ENCODE assay signal across 18 mouse cellular contexts in the genomic region with DNA sequence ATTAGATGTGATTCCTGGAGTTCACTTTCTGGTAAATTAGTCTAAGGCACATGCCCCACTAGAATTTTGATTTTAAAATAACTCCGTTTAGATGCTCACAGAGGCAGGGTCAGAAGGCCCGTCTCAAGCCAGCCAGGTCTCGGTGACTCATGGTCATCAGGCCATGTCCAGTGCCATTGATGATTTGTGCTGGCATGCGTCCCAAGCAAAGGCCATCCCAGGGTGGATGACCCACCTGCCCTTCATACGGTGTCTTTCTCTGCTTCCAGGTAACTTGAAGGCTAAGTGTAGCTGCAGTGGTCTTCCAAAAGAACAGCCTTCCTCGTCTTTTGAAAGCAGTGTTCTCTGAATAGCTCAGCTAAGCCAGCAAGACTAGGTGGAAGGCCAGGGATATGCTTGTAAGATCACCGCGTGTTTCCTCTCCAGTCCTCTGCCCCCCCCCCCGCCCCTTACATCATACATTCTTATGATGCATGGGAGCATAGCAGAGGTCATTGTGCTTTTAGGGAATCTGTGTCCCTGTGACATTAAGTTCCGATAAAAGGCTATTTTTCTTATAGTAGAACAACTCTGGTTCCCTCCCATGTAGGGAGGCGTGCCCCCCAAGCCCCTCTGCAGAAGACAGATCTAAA.
DNase-seq lines count a peak whose midpoint lies in the region; ATAC-seq and TF ChIP-seq lines count a peak whose summit lies in the region.
"Had no signal": no experiment of that assay in that cellular context is flagged by ENCODE, and none has a peak within 500 bp of the region (broad histone marks: within the 10 kb centered on the region; RNA-seq: fewer than 3 reads in every experiment).

No protein-coding gene starts in this region.

- no peaks in the 10 kb centered on the region for H3K36me3 ChIP-seq in hindbrain, embryonic 13.5 days
- H3K36me3 ChIP-seq in hindbrain, embryonic 11.5 days (ENCODE audit: control insufficient read depth, insufficient read depth, low read length), result no peaks in the 10 kb centered on the region
- no peaks in the 10 kb centered on the region for H3K36me3 ChIP-seq in midbrain, postnatal 0 days (ENCODE audit: insufficient read depth, low read length)
- H3K36me3 ChIP-seq in midbrain, embryonic 15.5 days (replicated peaks), result no peaks in the 10 kb centered on the region
- no peaks in the 10 kb centered on the region for H3K36me3 ChIP-seq in neural tube, embryonic 15.5 days
- H3K36me3 ChIP-seq: heart, embryonic 10.5 days; liver, embryonic 13.5 days had no signal

- peaks cover 18% of the 10 kb centered on the region for H3K4me1 ChIP-seq in cerebellum, adult 2 months (ENCODE audit: control insufficient read depth, insufficient read depth, low read length)
- H3K4me1 ChIP-seq in hindbrain, embryonic 13.5 days (replicated peaks), result peaks cover 28% of the 10 kb centered on the region
- H3K4me1 ChIP-seq in hindbrain, embryonic 11.5 days (replicated peaks; ENCODE audit: control insufficient read depth, insufficient read depth, low read length), result no peaks in the 10 kb centered on the region
- H3K4me1 ChIP-seq in midbrain, postnatal 0 days (ENCODE audit: insufficient read depth, low read length), result 0 out of 2 replicates have a peak, but pooled peaks cover 2% of the 10 kb centered on the region
- H3K4me1 ChIP-seq in midbrain, embryonic 15.5 days, result peaks cover 22% of the 10 kb centered on the region
- peaks cover 20% of the 10 kb centered on the region for H3K4me1 ChIP-seq in neural tube, embryonic 15.5 days

- no peak overlapping the region for H3K4me2 ChIP-seq in hindbrain, embryonic 13.5 days
- no peak overlapping the region for H3K4me2 ChIP-seq in hindbrain, embryonic 11.5 days (replicated peaks; ENCODE audit: low read depth, low read length)
- no peak overlapping the region for H3K4me2 ChIP-seq in midbrain, postnatal 0 days (ENCODE audit: low read depth, low read length, poor library complexity, severe bottlenecking)
- no peak overlapping the region for H3K4me2 ChIP-seq in midbrain, embryonic 15.5 days
- no peak overlapping the region for H3K4me2 ChIP-seq in neural tube, embryonic 15.5 days
- H3K4me2 ChIP-seq: liver, embryonic 13.5 days had no signal

- H3K9me3 ChIP-seq in hindbrain, embryonic 13.5 days, result peaks cover 3% of the 10 kb centered on the region; the same call in 1 of the 2 replicates
- H3K9me3 ChIP-seq in hindbrain, embryonic 11.5 days (ENCODE audit: control insufficient read depth, low read length), result no peaks in the 10 kb centered on the region
- H3K9me3 ChIP-seq in midbrain, postnatal 0 days (ENCODE audit: low read length), result no peaks in the 10 kb centered on the region
- H3K9me3 ChIP-seq in midbrain, embryonic 15.5 days, result no peaks in the 10 kb centered on the region
- H3K9me3 ChIP-seq in neural tube, embryonic 15.5 days (replicated peaks), result peaks cover 3% of the 10 kb centered on the region; the same call in 1 of the 2 replicates
- H3K9me3 ChIP-seq: heart, embryonic 10.5 days had no signal

- no peak for TF ChIP-seq CTCF in cerebellum, adult 2 months (IDR thresholded peaks at IDR 0.05; ENCODE audit: borderline replicate concordance, insufficient read depth, low read depth, low read length)
- no peak for TF ChIP-seq CTCF in midbrain, postnatal 0 days (IDR thresholded peaks at IDR 0.05)

- no peaks in the 10 kb centered on the region for H3K27me3 ChIP-seq in cerebellum, adult 2 months (ENCODE audit: control insufficient read depth, insufficient read depth, low read length)
- H3K27me3 ChIP-seq in hindbrain, embryonic 13.5 days, result no peaks in the 10 kb centered on the region
- H3K27me3 ChIP-seq in hindbrain, embryonic 11.5 days (ENCODE audit: control insufficient read depth, insufficient read depth, low read length), result no peaks in the 10 kb centered on the region
- no peaks in the 10 kb centered on the region for H3K27me3 ChIP-seq in midbrain, postnatal 0 days (ENCODE audit: insufficient read depth, low read length)
- no peaks in the 10 kb centered on the region for H3K27me3 ChIP-seq in midbrain, embryonic 15.5 days (replicated peaks)
- H3K27me3 ChIP-seq in neural tube, embryonic 15.5 days (replicated peaks), result no peaks in the 10 kb centered on the region
- H3K27me3 ChIP-seq: liver, embryonic 13.5 days had no signal

- no peak overlapping the region for H3K4me3 ChIP-seq in cerebellum, adult 2 months (replicated peaks; ENCODE audit: insufficient read depth, low read depth, low read length)
- no peak overlapping the region for H3K4me3 ChIP-seq in hindbrain, embryonic 13.5 days
- no peak overlapping the region for H3K4me3 ChIP-seq in hindbrain, embryonic 11.5 days (ENCODE audit: low read depth, low read length)
- H3K4me3 ChIP-seq in midbrain, postnatal 0 days (ENCODE audit: low read depth, low read length), result no peak overlapping the region
- no peak overlapping the region for H3K4me3 ChIP-seq in midbrain, embryonic 15.5 days
- H3K4me3 ChIP-seq in neural tube, embryonic 15.5 days (replicated peaks), result no peak overlapping the region
- H3K4me3 ChIP-seq: embryonic facial prominence, embryonic 10.5 days; heart, embryonic 10.5 days; liver, embryonic 13.5 days had no signal

- DNase-seq in cerebellum, adult 2 months, result peak; percentile 41 to 56
- DNase-seq in cerebellum, adult 8-10 months, result no peak
- DNase-seq in hindbrain, embryonic 11.5 days (ENCODE audit: low spot score), result no peak
- no peak for DNase-seq in midbrain, postnatal 0 days (ENCODE audit: low spot score)
- DNase-seq in c-Kit-positive CD71-positive TER-119-positive erythroid progenitor cells, embryonic 14.5 days (ENCODE audit: low spot score), result no peak
- DNase-seq: B cell, adult 2 months; kidney, adult 18-20 months; left cerebral cortex, postnatal 4 days; liver, embryonic 13.5 days; lung, postnatal 10 days; midbrain, embryonic 14.5 days; right cerebral cortex, postnatal 14 days had no signal

- no peak overlapping the region for H3K27ac ChIP-seq in cerebellum, adult 2 months (ENCODE audit: insufficient read depth, low read length)
- peak overlapping the region; percentile 13; the same call in 1 of the 2 replicates for H3K27ac ChIP-seq in hindbrain, embryonic 13.5 days
- H3K27ac ChIP-seq in hindbrain, embryonic 11.5 days (ENCODE audit: low read depth, low read length), result no peak overlapping the region
- H3K27ac ChIP-seq in midbrain, postnatal 0 days (ENCODE audit: low read depth, low read length), result peak overlapping the region; percentile 38; the same call in 1 of the 2 replicates
- H3K27ac ChIP-seq in midbrain, embryonic 15.5 days, result no peak overlapping the region
- H3K27ac ChIP-seq in neural tube, embryonic 15.5 days (replicated peaks), result 0 out of 2 replicates have a peak overlapping the region, but pooled peaks have one; percentile 5
- H3K27ac ChIP-seq: heart, embryonic 10.5 days; liver, embryonic 13.5 days had no signal

- 46% methylated on average over 11 of the region's 11 CpGs for WGBS in cerebellum, adult 2 months
- WGBS in hindbrain, embryonic 13.5 days, result 70% methylated on average over 11 of the region's 11 CpGs
- 85% methylated on average over 11 of the region's 11 CpGs for WGBS in hindbrain, embryonic 11.5 days
- WGBS in midbrain, postnatal 0 days, result 75% methylated on average over 11 of the region's 11 CpGs
- 78% methylated on average over 11 of the region's 11 CpGs for WGBS in midbrain, embryonic 15.5 days
- WGBS in neural tube, embryonic 15.5 days, result 82% methylated on average over 11 of the region's 11 CpGs

- no peak overlapping the region for H3K9ac ChIP-seq in hindbrain, embryonic 13.5 days
- no peak overlapping the region for H3K9ac ChIP-seq in hindbrain, embryonic 11.5 days (ENCODE audit: low read depth, low read length)
- no peak overlapping the region for H3K9ac ChIP-seq in midbrain, postnatal 0 days (replicated peaks; ENCODE audit: low read length, poor library complexity, severe bottlenecking)
- no peak overlapping the region for H3K9ac ChIP-seq in midbrain, embryonic 15.5 days
- no peak overlapping the region for H3K9ac ChIP-seq in neural tube, embryonic 15.5 days (replicated peaks)
- H3K9ac ChIP-seq: liver, embryonic 13.5 days had no signal

- ATAC-seq in hindbrain, embryonic 13.5 days (ENCODE audit: low FRiP score), result peak; percentile 16; the same call in 1 of the 2 replicates
- no peak for ATAC-seq in hindbrain, embryonic 11.5 days (ENCODE audit: low FRiP score)
- no peak for ATAC-seq in midbrain, postnatal 0 days (ENCODE audit: low FRiP score)
- ATAC-seq in midbrain, embryonic 15.5 days (replicated peaks), result no peak
- ATAC-seq in neural tube, embryonic 15.5 days (ENCODE audit: low FRiP score), result no peak
- ATAC-seq: activated CD4-positive, CD25-positive, alpha-beta regulatory T cell, adult 4 months had no signal

- TF ChIP-seq POLR2A in cerebellum, adult 2 months (IDR thresholded peaks at IDR 0.05; ENCODE audit: borderline replicate concordance, insufficient read depth, low read length), result no peak

Comparison
In these comparisons a context has a peak if more than half of its experiments do, and no peak if none do; other contexts are left out.
1. DNase-seq: peak in cerebellum, adult 2 months (2 of 2); none in cerebellum, adult 8-10 months (single experiment), hindbrain, embryonic 11.5 days (single experiment), midbrain, postnatal 0 days (single experiment) and c-Kit-positive CD71-positive TER-119-positive erythroid progenitor cells, embryonic 14.5 days (single experiment).
2. H3K27ac ChIP-seq: peak in hindbrain, embryonic 13.5 days (single experiment), midbrain, postnatal 0 days (single experiment) and neural tube, embryonic 15.5 days (single experiment); none in cerebellum, adult 2 months (single experiment), hindbrain, embryonic 11.5 days (single experiment) and midbrain, embryonic 15.5 days (single experiment).